Mouse (Mus musculus) intestine, postnatal 0 days (tissue): ENCODE measurements at regions not wholly inside any gene's neighbourhood (a gene's known extent, or its start where the extent isn't known, plus 50 kb on each side); places are given as distances from the start of the nearest gene placed in this dataset.

Experiments used
- ATAC-seq: fragments of 200-750 bp; cut with Nextera tagmentation; 2 replicates; pipeline ENCODE4 v1.8.0; 2017; ENCODE audit warnings: mild to moderate bottlenecking, moderate TSS enrichment, moderate library complexity
- H3K27ac ChIP-seq: fragments of 300-500 bp; sonication (generic); 2 replicates; pipeline ENCODE4 v1.5.1; 2014; ENCODE audit warnings: mild to moderate bottlenecking, low read depth, low read length, moderate library complexity
- H3K27me3 ChIP-seq: fragments of 300-500 bp; sonication (generic); replicated peaks from 2 replicates; pipeline ENCODE4 v1.6.1; 2014; ENCODE audit warnings: low read length, mixed read lengths; ENCODE audit not compliant: control insufficient read depth, insufficient read depth
- H3K36me3 ChIP-seq: fragments of 300-500 bp; sonication (generic); 2 replicates; pipeline ENCODE4 v1.6.1; 2014; ENCODE audit warnings: mild to moderate bottlenecking, moderate library complexity; ENCODE audit not compliant: control insufficient read depth, insufficient read depth
- H3K4me1 ChIP-seq: fragments of 300-500 bp; sonication (generic); replicated peaks from 2 replicates; pipeline ENCODE4 v1.6.1; 2014; ENCODE audit warnings: antibody characterized with exemption, low read length, mixed read lengths; ENCODE audit not compliant: control insufficient read depth, insufficient read depth
- H3K4me2 ChIP-seq: fragments of 300-500 bp; sonication (generic); replicated peaks from 2 replicates; pipeline ENCODE4 v1.6.1; 2014; ENCODE audit warnings: low read depth, mild to moderate bottlenecking, moderate library complexity
- H3K4me3 ChIP-seq: fragments of 300-500 bp; sonication (generic); 2 replicates; pipeline ENCODE4 v1.5.1; 2014; ENCODE audit warnings: low read depth, low read length
- H3K9ac ChIP-seq: fragments of 300-500 bp; sonication (generic); 2 replicates; pipeline ENCODE4 v1.6.1; 2014; ENCODE audit warnings: mild to moderate bottlenecking, low read depth, low read length
- H3K9me3 ChIP-seq: fragments of 300-500 bp; sonication (generic); 2 replicates; pipeline ENCODE4 v1.6.1; 2016; ENCODE audit warnings: mixed run types; ENCODE audit not compliant: control insufficient read depth
- CTCF ChIP-seq: sonication (generic); IDR thresholded peaks from 2 replicates; pipeline ENCODE4 v1.5.1; 2016; ENCODE audit warnings: low read depth, mild to moderate bottlenecking, control low read depth, antibody characterized with exemption, moderate library complexity
- WGBS: fragments of 180-500 bp; shearing (Covaris S2); extraction: QIAGEN DNeasy Blood & Tissue Kit; methylation state at CpG from one replicate; pipeline ENCODE4 v1.1.7; 2014; 5-methylcytosine and 5-hydroxymethylcytosine counted together

- H3K4me3 ChIP-seq: no peak overlapping the region
- no peak overlapping the region for H3K9ac ChIP-seq
- 96% methylated on average over 1 of the region's 1 CpGs for WGBS
- no peaks in the 10 kb centered on the region for H3K27me3 ChIP-seq
- no peak overlapping the region for H3K27ac ChIP-seq
- no peak for TF ChIP-seq CTCF
- no peak for ATAC-seq
- H3K36me3 ChIP-seq: no peaks in the 10 kb centered on the region
- H3K4me1 ChIP-seq: no peaks in the 10 kb centered on the region
- H3K9me3 ChIP-seq: no peaks in the 10 kb centered on the region
- no peak overlapping the region for H3K4me2 ChIP-seq
These were observed 66.9 kb upstream of the Prickle1 start for GRCm38 (mm10) chr15:93662601-93663000.

- Histone ChIP-seq H3K27ac (no peak overlapping the region), H3K36me3 (no peaks in the 10 kb centered on the region), H3K9me3 (no peaks in the 10 kb centered on the region), H3K27me3 (no peaks in the 10 kb centered on the region), H3K4me3 (no peak overlapping the region), H3K4me1 (no peaks in the 10 kb centered on the region), H3K9ac (no peak overlapping the region), H3K4me2 (no peak overlapping the region)
- ATAC-seq: no peak
- WGBS: 85% methylated on average over 2 of the region's 2 CpGs
- TF ChIP-seq CTCF: no peak
These were observed 66.1 kb upstream of the Prickle1 start for GRCm38 (mm10) chr15:93661801-93662200.

- H3K4me2 ChIP-seq: no peak overlapping the region
- WGBS: 92% methylated on average over 14 of the region's 14 CpGs
- H3K9me3 ChIP-seq: no peaks in the 10 kb centered on the region
- no peaks in the 10 kb centered on the region for H3K27me3 ChIP-seq
- H3K36me3 ChIP-seq: no peaks in the 10 kb centered on the region
- TF ChIP-seq CTCF: no peak
- H3K9ac ChIP-seq: no peak overlapping the region
- no peak overlapping the region for H3K27ac ChIP-seq
- no peaks in the 10 kb centered on the region for H3K4me1 ChIP-seq
- no peak overlapping the region for H3K4me3 ChIP-seq
- ATAC-seq: no peak
These were observed 65.4 kb upstream of the Prickle1 start for GRCm38 (mm10) chr15:93660952-93661648.

- H3K4me3 ChIP-seq: no peak overlapping the region
- WGBS: 90% methylated on average over 6 of the region's 6 CpGs
- no peak overlapping the region for H3K9ac ChIP-seq
- H3K27me3 ChIP-seq: no peaks in the 10 kb centered on the region
- no peak for ATAC-seq
- no peak overlapping the region for H3K27ac ChIP-seq
- no peak for TF ChIP-seq CTCF
- H3K9me3 ChIP-seq: no peaks in the 10 kb centered on the region
- H3K4me2 ChIP-seq: no peak overlapping the region
- H3K4me1 ChIP-seq: no peaks in the 10 kb centered on the region
- H3K36me3 ChIP-seq: no peaks in the 10 kb centered on the region
These were observed 61.5 kb upstream of the Prickle1 start for GRCm38 (mm10) chr15:93657171-93657570.

GRCm38 (mm10) chr15:93656713-93657112 lies 61.0 kb upstream of the Prickle1 start:
- Histone ChIP-seq H3K4me3 (no peak overlapping the region), H3K9me3 (no peaks in the 10 kb centered on the region), H3K27me3 (no peaks in the 10 kb centered on the region), H3K9ac (no peak overlapping the region), H3K36me3 (no peaks in the 10 kb centered on the region), H3K4me1 (no peaks in the 10 kb centered on the region), H3K27ac (no peak overlapping the region), H3K4me2 (no peak overlapping the region)
- no peak for ATAC-seq
- WGBS: 44% methylated on average over 6 of the region's 6 CpGs
- TF ChIP-seq CTCF: no peak

GRCm38 (mm10) chr15:93655743-93656142 lies 60.1 kb upstream of the Prickle1 start:
- no peak overlapping the region for H3K9ac ChIP-seq
- no peak overlapping the region for H3K27ac ChIP-seq
- H3K36me3 ChIP-seq: no peaks in the 10 kb centered on the region
- TF ChIP-seq CTCF: no peak
- H3K27me3 ChIP-seq: no peaks in the 10 kb centered on the region
- ATAC-seq: no peak
- 82% methylated on average over 6 of the region's 6 CpGs for WGBS
- H3K4me3 ChIP-seq: no peak overlapping the region
- H3K4me1 ChIP-seq: no peaks in the 10 kb centered on the region
- no peak overlapping the region for H3K4me2 ChIP-seq
- H3K9me3 ChIP-seq: no peaks in the 10 kb centered on the region

GRCm38 (mm10) chr15:93655243-93655642 lies 59.6 kb upstream of the Prickle1 start:
- Histone ChIP-seq H3K9me3 (no peaks in the 10 kb centered on the region), H3K27ac (no peak overlapping the region), H3K27me3 (no peaks in the 10 kb centered on the region), H3K4me1 (no peaks in the 10 kb centered on the region), H3K36me3 (no peaks in the 10 kb centered on the region), H3K9ac (no peak overlapping the region), H3K4me2 (no peak overlapping the region), H3K4me3 (no peak overlapping the region)
- TF ChIP-seq CTCF: no peak
- no peak for ATAC-seq
- WGBS: 92% methylated on average over 6 of the region's 6 CpGs
